Mouse (Mus musculus): Measurements from ENCODE around the gene St8sia1. TPM values are rescaled to one million over a fixed set of nuclear protein-coding genes. Genes with fewer than 3 reads are reported as not detected.

St8sia1 gene
- polyA plus RNA-seq, 1 experiment, result not detected

DNA sequence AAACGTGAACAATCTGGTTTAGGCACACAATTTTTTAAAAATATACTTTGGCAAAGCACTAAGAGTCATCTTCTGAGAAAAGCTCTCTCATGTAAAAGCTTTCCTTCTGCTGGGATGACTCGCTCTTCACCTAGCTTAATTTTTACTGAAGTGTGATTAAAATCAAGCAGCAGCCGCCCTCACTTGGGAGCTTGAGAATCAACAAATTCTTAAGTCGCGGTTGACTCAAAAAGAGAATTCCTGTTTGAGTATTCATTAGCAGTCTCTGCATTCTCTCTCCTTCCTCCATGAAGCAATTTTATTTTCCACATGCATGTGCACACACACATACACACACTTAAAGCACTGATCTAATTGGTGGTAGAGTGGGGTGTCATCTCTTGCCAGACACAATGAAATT, 138.8 kb downstream of the St8sia1 start:
- H3K4me1 ChIP-seq (ENCODE audit: control insufficient read depth, insufficient read depth, insufficient read length, low read length), result no peaks in the 10 kb centered on the region
- H3K4me3 ChIP-seq (ENCODE audit: insufficient read depth, low read depth, low read length), result no peak overlapping the region
- H3K27ac ChIP-seq (replicated peaks; ENCODE audit: low read depth, low read length), result no peak overlapping the region

DNA sequence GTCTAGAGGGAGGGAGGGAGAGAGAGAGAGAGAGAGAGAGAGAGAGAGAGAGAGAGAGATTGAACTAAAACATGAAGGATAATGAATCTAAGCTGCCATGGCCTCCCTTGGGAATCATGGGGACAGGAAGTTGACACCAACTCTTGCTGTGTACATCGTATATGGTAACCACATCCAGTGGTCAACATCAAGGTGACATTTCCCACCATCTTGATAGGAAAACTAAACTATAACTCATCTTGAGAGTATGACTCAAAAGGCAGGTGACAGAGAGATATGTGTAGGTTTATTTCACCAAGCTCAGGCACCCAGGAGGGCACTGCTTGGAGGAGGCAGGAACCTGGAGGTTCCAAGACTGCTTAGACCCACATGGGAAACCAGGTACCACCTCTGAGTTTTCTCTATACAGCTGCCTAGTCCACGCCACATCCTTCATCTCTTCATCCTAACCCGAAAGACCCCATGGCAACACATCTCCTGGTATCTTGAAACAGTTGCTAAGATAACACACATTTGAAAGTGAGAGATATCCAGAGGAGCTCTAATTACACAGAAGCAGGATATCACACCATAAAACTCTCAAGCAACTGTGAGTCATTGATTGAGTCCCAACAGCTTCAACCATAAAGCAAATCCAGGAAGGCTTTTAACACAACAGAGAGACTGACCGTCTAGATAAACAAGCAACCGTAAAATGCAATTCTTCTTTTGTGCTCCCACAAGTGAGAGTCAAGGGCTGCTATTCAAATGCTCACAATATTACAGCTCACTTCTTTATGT, 141.1 kb downstream of the St8sia1 start:
- Histone ChIP-seq H3K27ac (replicated peaks; ENCODE audit: low read depth, low read length) (no peak overlapping the region), H3K4me3 (ENCODE audit: insufficient read depth, low read depth, low read length) (no peak overlapping the region), H3K4me1 (ENCODE audit: control insufficient read depth, insufficient read depth, insufficient read length, low read length) (no peaks in the 10 kb centered on the region)

DNA sequence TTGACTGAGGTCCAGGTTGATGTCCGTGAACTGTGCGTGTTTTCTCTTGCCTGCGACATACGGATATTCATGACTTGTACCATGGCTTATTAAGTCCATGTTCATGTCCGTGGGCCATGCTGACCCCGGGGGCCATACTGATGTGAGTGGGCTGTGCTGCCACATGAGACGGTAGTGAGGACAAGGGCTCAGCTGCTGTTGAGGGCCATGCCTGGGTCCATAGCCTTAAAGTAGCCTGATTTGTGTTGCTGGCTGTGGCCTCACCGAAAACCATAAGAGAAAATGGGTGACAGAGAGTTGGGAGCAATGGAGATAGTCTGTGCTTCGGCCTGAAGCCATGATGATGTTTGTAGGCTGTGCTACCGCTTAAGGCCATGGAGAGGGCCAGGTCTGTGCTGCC, 145.9 kb downstream of the St8sia1 start:
- Histone ChIP-seq H3K27ac (replicated peaks; ENCODE audit: low read depth, low read length) (no peak overlapping the region), H3K4me1 (ENCODE audit: control insufficient read depth, insufficient read depth, insufficient read length, low read length) (no peaks in the 10 kb centered on the region), H3K4me3 (ENCODE audit: insufficient read depth, low read depth, low read length) (no peak overlapping the region)

DNA sequence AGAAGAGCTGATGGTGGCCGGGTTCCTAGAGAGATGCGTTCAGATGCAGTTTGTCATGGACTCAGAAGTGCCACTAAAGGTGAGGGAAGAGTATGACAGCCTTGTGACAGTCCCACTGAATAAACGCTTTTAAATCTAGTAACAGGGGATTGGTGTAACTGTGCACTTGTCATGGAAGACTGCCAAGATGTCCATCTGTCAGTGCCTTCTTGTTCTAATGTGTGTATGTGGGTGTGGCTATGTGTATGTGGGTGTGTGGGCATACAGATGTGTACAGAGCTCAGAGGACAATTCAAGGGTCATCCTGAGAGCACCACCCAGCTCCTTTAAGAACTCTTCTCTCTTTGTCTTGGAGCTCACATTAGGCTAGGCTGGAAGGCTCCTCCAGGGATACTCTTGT, 148.7 kb downstream of the St8sia1 start:
- no peak overlapping the region for H3K27ac ChIP-seq (replicated peaks; ENCODE audit: low read depth, low read length)
- H3K4me1 ChIP-seq (ENCODE audit: control insufficient read depth, insufficient read depth, insufficient read length, low read length), result no peaks in the 10 kb centered on the region
- H3K4me3 ChIP-seq (ENCODE audit: insufficient read depth, low read depth, low read length), result no peak overlapping the region

DNA sequence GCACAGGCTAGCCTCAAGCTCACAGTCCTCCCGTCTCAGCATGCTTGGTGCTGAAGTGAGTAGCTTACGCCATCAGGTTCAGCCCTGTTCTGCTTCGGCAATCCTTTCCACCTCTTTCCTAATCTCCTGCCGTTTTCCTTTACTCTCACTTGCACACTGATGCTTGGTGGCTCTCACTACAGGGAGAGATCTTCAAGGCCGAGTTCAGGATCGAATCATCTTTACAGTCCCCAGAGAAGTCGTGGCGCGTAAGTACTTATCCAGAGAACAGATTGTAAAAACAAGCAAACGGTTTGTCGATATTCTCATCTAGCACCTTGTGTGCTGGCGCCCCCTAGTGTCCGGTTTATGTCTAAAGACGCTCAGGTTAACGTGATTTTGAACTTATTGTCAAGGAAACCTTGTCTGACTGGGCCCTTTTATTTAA, 149.7 kb downstream of the St8sia1 start:
- H3K4me3 ChIP-seq (ENCODE audit: insufficient read depth, low read depth, low read length), result peak overlapping the region; percentile 50
- no peaks in the 10 kb centered on the region for H3K4me1 ChIP-seq (ENCODE audit: control insufficient read depth, insufficient read depth, insufficient read length, low read length)
- H3K27ac ChIP-seq (replicated peaks; ENCODE audit: low read depth, low read length), result no peak overlapping the region

DNA sequence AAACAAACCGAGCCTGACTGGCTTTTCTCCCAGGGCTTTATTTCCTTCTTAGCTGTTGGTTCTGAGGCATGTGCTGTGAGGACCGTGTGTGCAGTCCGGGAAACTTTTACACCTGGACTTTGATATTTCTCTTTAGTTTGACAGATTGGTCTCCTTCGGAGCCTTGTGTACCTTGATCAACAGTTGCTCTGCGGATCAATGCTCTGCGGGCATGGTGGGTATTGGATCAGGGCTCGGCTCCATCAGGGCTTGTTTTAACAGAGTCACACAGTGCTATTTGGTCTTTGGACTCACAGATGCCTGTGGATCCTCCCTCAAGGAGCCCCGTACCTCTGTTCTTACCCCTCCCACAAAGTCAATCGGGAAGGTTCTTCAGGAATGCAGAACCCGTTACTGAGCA, 150.2 kb downstream of the St8sia1 start:
- Histone ChIP-seq H3K4me3 (ENCODE audit: insufficient read depth, low read depth, low read length) (no peak overlapping the region), H3K27ac (replicated peaks; ENCODE audit: low read depth, low read length) (no peak overlapping the region), H3K4me1 (ENCODE audit: control insufficient read depth, insufficient read depth, insufficient read length, low read length) (no peaks in the 10 kb centered on the region)

DNA sequence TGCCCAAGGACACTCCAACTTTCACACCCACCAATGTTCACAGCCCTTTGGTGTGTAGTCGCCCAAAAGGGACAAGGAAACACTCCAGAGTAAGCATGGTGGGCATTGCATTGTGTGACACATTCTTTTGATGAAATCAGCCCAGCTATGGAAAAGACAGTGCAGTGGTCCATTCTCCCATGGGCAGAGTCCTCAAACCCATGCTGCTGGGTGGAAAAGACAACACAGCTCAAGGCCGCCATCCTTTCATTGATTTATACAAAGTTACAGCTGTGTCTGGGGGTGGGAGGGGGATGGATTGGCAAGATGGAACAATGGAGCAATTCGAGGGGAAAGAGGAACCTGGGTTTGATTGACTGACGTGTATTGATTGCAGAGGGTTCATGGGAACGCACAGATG, 151.3 kb downstream of the St8sia1 start:
- Histone ChIP-seq H3K27ac (replicated peaks; ENCODE audit: low read depth, low read length) (no peak overlapping the region), H3K4me1 (ENCODE audit: control insufficient read depth, insufficient read depth, insufficient read length, low read length) (no peaks in the 10 kb centered on the region), H3K4me3 (ENCODE audit: insufficient read depth, low read depth, low read length) (no peak overlapping the region)

DNA sequence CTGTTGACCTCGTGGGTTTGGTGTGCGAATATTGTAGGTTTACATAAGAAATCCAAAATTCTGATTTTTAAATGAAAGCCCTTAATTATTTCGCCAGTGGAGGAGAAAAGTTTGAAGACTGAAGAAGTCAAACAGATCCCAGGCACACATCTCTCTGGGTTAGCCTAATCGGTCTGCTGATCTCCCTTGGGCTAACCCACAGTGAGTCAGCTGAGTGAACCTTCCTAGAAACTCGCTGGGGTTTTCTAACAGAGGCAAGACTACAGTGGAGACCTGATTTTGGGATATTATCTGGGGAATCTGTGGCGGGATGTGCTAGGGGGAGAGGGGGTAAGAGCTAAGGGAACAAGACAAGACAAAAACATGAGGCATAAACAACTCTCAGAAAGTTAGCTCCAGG, 154.0 kb downstream of the St8sia1 start:
- H3K4me3 ChIP-seq (ENCODE audit: insufficient read depth, low read depth, low read length), result no peak overlapping the region
- no peak overlapping the region for H3K27ac ChIP-seq (replicated peaks; ENCODE audit: low read depth, low read length)
- no peaks in the 10 kb centered on the region for H3K4me1 ChIP-seq (ENCODE audit: control insufficient read depth, insufficient read depth, insufficient read length, low read length)

DNA sequence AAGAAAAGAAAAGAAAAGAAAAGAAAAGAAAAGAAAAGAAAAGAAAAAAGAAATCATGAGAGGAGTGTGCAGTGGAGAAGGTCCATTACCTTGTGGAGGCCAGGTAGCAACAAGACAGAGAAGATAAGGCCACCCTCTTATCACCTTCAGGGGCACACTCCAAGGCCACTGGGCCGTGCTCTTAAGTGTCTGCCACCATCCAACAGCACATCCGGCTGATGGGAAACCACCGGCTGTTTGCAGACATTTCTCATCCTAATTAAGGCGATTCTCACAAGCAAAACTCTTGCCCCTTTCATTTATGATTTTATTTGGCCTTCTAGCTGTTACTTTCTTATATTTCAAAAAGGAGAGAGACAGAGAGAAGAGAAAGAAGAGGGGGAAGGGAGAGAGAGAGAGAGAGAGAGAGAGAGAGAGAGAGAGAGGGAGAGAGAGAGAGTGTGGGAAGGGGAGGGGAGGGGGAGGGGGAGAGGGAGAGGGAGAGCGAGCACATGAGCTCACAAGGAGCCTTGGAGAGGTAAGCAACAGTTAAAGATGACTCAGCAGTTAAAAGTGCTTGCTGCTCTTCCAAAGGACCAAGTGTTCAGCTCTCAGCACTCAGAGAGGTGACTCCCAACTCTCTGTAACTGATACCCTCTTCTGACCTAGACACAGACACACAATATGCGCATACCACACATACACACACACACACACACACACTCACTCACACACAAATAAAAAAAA, 154.7 kb downstream of the St8sia1 start:
- Histone ChIP-seq H3K27ac (replicated peaks; ENCODE audit: low read depth, low read length) (no peak overlapping the region), H3K4me3 (ENCODE audit: insufficient read depth, low read depth, low read length) (no peak overlapping the region), H3K4me1 (ENCODE audit: control insufficient read depth, insufficient read depth, insufficient read length, low read length) (no peaks in the 10 kb centered on the region)

DNA sequence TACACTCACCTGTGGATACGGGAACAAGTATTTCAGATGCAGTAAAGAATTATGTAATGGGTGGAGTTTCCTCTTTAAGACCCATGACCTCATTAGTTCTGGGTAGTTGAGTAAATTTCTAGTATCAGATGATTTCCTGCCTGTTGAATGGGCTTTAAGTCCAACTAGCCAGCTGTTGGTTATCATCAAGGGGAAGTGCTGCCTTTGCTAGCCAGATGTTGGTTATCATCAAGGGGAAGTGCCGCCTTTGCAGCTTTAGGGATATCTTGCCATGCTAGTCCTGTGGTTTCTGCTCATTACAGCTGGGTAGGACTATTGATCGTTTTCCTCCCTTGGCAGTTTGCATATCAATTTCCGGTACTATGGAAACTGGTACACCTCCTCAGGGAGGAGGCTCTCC, 157.9 kb downstream of the St8sia1 start:
- H3K4me3 ChIP-seq (ENCODE audit: insufficient read depth, low read depth, low read length), result no peak overlapping the region
- H3K27ac ChIP-seq (replicated peaks; ENCODE audit: low read depth, low read length), result no peak overlapping the region
- no peaks in the 10 kb centered on the region for H3K4me1 ChIP-seq (ENCODE audit: control insufficient read depth, insufficient read depth, insufficient read length, low read length)

DNA sequence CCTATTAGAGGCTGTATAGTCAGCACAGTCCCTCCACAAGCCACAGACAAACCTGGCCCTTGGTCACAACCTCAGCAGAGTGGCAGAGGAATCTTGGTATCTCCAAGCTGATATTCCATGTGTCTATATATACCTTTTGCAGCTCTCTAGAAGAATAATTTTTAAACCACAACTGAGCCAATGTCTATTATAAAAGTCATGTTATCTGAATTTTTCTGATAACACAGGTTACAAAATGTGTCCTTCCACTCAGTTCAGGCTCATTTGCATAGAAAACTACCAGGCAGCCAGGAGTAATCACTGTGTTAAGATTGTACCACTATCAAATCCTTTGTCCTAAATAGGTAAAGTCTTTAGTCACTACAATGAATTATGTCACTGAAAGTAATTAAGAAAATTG, 159.8 kb downstream of the St8sia1 start, which contains the start of gene Sult6b2:
Gene Sult6b2 (minus strand): TSS at position 101 of the 400 bp plus-strand sequence.
- Histone ChIP-seq H3K27ac (replicated peaks; ENCODE audit: low read depth, low read length) (no peak within 1 kb of the TSS), H3K4me3 (ENCODE audit: insufficient read depth, low read depth, low read length) (no peak within 1 kb of the TSS)

DNA sequence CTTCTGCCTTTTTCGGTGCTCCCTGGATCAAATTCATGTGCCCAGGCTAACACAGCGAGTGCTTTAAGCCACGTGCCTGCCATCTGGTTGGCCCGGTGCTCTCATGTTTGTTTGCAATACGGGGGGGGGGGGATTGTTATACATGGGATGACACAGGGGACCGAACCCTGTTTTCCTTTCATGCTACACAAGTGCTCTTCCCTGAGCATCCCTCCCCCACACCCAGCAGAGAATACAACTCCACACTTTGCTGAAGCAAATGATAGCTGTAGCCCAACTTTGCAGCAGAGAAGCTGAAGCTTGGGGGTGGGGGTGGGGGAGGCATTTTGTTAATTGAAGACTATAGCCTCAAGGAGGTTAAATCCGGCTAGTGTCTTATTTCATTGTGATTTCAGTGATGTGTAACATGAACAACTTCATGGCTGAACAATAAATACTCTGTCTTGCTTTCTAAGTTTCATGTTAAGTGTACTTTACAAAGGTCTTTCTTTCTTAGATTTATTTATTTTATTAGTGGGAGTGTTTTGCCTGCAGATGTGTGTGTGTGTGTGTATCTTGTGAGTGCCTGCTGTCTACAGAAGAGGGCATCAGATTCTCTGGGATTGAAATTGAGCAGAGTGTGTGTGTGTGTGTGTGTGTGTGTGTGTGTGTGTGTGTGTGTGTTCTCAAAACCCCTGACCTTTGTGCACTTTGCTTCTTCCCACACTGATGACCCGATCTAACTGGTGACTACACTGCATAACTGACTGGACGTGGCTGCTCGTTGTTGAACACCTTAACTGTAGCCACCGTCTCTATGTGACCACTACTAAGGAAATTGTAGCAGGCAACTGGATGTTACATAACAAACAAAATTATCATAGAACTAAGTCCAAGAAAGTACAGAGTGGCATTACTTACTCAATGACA, 161.4 kb downstream of the St8sia1 start:
- no peaks in the 10 kb centered on the region for H3K4me1 ChIP-seq (ENCODE audit: control insufficient read depth, insufficient read depth, insufficient read length, low read length)

More for the DNA sequence above, 159.8 kb downstream of the St8sia1 start, which contains the start of gene Sult6b2:
- no peaks in the 10 kb centered on the region for H3K4me1 ChIP-seq (ENCODE audit: control insufficient read depth, insufficient read depth, insufficient read length, low read length)

DNA sequence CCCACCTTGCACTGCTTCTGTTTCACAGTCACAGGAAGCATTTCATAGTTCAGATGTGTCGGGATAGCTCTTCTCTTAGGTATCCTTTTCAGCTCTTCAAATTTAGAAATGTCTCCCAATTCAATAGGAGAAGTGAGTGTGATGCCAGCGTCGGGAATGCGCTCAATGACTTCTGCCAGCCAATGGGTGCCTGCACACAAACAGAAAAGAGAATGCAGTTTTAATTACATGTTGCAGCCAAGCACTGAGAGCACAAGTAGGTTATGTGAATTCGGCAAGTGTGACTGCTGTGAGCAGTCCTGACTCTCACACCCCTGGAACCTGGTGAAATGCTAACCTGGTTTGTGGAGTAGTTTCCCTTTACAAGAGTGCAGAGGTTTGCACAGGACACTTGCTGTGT, 162.6 kb downstream of the St8sia1 start:
- H3K4me3 ChIP-seq (ENCODE audit: insufficient read depth, low read depth, low read length), result no peak overlapping the region
- no peak overlapping the region for H3K27ac ChIP-seq (replicated peaks; ENCODE audit: low read depth, low read length)

More for the DNA sequence above, 161.4 kb downstream of the St8sia1 start:
- no peak overlapping the region for H3K4me3 ChIP-seq (ENCODE audit: insufficient read depth, low read depth, low read length)
- H3K27ac ChIP-seq (replicated peaks; ENCODE audit: low read depth, low read length), result no peak overlapping the region

DNA sequence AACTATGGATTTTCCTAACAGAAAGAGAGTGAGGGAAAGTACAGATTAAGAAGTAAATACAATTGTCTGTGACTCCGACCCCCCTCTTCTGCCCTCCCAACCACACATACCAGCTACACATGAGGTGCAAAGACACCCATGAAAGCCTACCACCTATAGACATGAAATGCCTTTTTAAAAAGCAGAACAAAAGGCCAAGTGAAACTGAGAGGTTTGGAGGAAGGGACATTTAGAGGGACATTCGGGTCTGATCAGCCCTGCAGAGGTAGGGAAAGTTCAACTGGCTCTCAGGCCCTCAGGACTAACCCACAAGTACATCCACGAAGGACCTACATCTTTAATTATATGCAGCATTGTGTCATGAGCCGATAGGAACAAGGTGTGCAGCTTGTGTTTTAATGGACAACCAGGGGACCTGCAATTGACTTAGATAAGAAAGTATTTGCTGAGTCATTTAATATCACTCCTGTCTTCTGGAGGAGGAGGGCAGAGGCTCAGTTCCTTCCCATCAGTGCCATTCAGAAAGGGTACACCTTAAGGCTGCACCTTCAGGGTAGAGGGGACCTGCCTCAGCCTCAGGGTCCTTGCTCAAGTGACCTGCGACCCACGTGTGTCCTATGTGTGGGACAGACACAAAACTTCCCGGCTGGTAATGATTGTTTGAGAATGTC, 164.4 kb downstream of the St8sia1 start:
- Histone ChIP-seq H3K4me1 (ENCODE audit: control insufficient read depth, insufficient read depth, insufficient read length, low read length) (no peaks in the 10 kb centered on the region), H3K4me3 (ENCODE audit: insufficient read depth, low read depth, low read length) (no peak overlapping the region), H3K27ac (replicated peaks; ENCODE audit: low read depth, low read length) (no peak overlapping the region)

More for the DNA sequence above, 162.6 kb downstream of the St8sia1 start:
- H3K4me1 ChIP-seq (ENCODE audit: control insufficient read depth, insufficient read depth, insufficient read length, low read length), result no peaks in the 10 kb centered on the region

All from brown adipose tissue, adult 24 weeks (tissue).